Comparison of ENCODE assay signal across 10 mouse cellular contexts in the genomic region with DNA sequence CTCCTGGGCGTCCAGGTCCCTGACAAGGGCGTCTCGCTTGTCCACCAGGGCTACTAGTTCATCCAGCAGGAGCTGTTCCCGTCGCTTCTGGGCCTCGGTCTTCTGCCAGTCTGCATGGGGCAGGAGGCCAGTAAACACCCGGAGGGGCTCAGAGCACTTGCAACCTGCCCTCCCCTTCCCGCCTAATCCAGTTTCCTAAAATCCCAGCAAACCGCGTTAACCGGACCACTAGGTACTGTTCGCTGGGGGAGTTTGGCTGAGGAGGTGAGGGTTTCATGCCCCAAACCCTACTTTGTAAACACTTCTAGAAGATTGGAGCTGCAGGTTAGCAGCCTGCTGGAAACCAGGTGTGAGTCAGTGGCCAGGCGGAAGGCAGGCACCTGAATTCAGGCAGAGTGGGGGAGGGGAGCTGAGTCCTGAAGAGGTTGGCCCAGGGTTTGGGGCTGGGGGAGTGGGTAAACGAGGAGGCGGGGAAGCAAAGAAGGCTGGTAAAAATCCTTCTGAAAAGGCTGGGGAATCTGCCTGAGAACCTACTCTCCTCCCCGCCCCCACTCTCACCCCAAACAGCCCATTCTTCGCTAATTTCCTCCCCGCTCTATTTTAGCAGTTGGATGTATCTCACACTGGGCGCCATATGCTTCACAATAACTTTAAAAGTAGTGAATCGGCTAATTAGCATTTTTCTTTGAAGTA. TPM values are rescaled to one million over a fixed set of nuclear protein-coding genes. Genes with fewer than 3 reads are reported as not detected.
DNase-seq lines count a peak whose midpoint lies in the region; ATAC-seq and TF ChIP-seq lines count a peak whose summit lies in the region.
"Had no signal": no experiment of that assay in that cellular context is flagged by ENCODE, and none has a peak within 500 bp of the region (broad histone marks: within the 10 kb centered on the region; RNA-seq: fewer than 3 reads in every experiment).

No protein-coding gene starts in this region.

- no peak overlapping the region for H3K9ac ChIP-seq in heart, embryonic 13.5 days
- peak overlapping the region; percentile 39 for H3K9ac ChIP-seq in CH12.LX (ENCODE audit: insufficient read depth, low read depth)
- H3K9ac ChIP-seq in hindbrain, embryonic 16.5 days (ENCODE audit: low read depth, low read length) = no peak overlapping the region

- H3K79me2 ChIP-seq in CH12.LX (replicated peaks; ENCODE audit: control insufficient read depth, extremely low read depth, insufficient read depth, poor library complexity, severe bottlenecking) = no peaks in the 10 kb centered on the region

- H3K4me3 ChIP-seq in heart, embryonic 13.5 days = peak overlapping the region; percentile 35; the same call in 1 of the 2 replicates
- peak overlapping the region; percentile 35 to 44 (median 40) for H3K4me3 ChIP-seq in CH12.LX (replicated peaks in 1 of 3; ENCODE audit: low read depth in 2 of 3, low read length in 2 of 3, poor library complexity in 1 of 3)
- 0 out of 2 replicates have a peak overlapping the region, but pooled peaks have one; percentile 7 for H3K4me3 ChIP-seq in hindbrain, embryonic 16.5 days (ENCODE audit: low read length)

- H3K27ac ChIP-seq in heart, embryonic 13.5 days (replicated peaks) = no peak overlapping the region
- no peak overlapping the region for H3K27ac ChIP-seq in CH12.LX (ENCODE audit: insufficient read depth, low read depth)
- H3K27ac ChIP-seq in hindbrain, embryonic 16.5 days (ENCODE audit: low read depth, low read length) = no peak overlapping the region

- no peak for ATAC-seq in heart, embryonic 13.5 days (ENCODE audit: extremely low read depth, insufficient number of reproducible peaks, low FRiP score, low TSS enrichment)
- ATAC-seq in hindbrain, embryonic 16.5 days = peak; percentile 22; the same call in 1 of the 2 replicates
- no peak for ATAC-seq in erythroblast, adult 5-6 weeks (replicated peaks; ENCODE audit: low FRiP score, poor library complexity, severe bottlenecking)

- H3K4me1 ChIP-seq in heart, embryonic 13.5 days = peaks cover 42% of the 10 kb centered on the region
- peaks cover 0 to 23% of the 10 kb centered on the region in 2 experiments; a peak in 2 of 4 replicates for H3K4me1 ChIP-seq in CH12.LX (ENCODE audit: control insufficient read depth in 1 of 2, insufficient read depth in 2 of 2)
- no peaks in the 10 kb centered on the region; the same call in 1 of the 2 replicates for H3K4me1 ChIP-seq in hindbrain, embryonic 16.5 days (ENCODE audit: control insufficient read depth, insufficient read depth, low read depth, low read length)

- dilution Hi-C loops in CH12.LX (cut with MboI; ENCODE audit: extremely low pct_ligation_motif_present, extremely low pct_unique_long_range_greater_than_20kb, low sequenced_read_pairs) = no loop called here

- TF ChIP-seq CTCF in CH12.LX (conservative IDR thresholded peaks at IDR 0.05 in 1 of 2, IDR thresholded peaks at IDR 0.05 in 1 of 2; ENCODE audit: low read depth in 2 of 2, low read length in 2 of 2) = no peak

- intact Hi-C loops in heart, postnatal 25 days (cut with DNase I) = no loop called here

- H3K27me3 ChIP-seq in heart, embryonic 13.5 days (replicated peaks) = peaks cover 75% of the 10 kb centered on the region
- no peaks in the 10 kb centered on the region for H3K27me3 ChIP-seq in CH12.LX (replicated peaks)
- peaks cover 70% of the 10 kb centered on the region for H3K27me3 ChIP-seq in hindbrain, embryonic 16.5 days (replicated peaks; ENCODE audit: control insufficient read depth, insufficient read depth, low read length)

- TF ChIP-seq EP300 in CH12.LX (IDR thresholded peaks at IDR 0.05; ENCODE audit: low read length) = 0 out of 2 replicates have a peak, but pooled peaks have one; percentile 4

- DNase-seq in heart, postnatal 25 days (ENCODE audit: low spot score) = no peak
- peak; percentile 12 for DNase-seq in CH12.LX (ENCODE audit: extremely low read depth)
- peak; percentile 70 for DNase-seq in embryo, embryonic 11 days
- DNase-seq in MN1 (ENCODE audit: low spot score) = no peak
- no peak for DNase-seq in thymus, postnatal 14 days

- no peaks in the 10 kb centered on the region for H3K9me3 ChIP-seq in heart, embryonic 13.5 days
- H3K9me3 ChIP-seq in CH12.LX (replicated peaks; ENCODE audit: low read length) = peaks cover 5% of the 10 kb centered on the region
- no peaks in the 10 kb centered on the region for H3K9me3 ChIP-seq in hindbrain, embryonic 16.5 days (ENCODE audit: control insufficient read depth, low read length)

- in situ Hi-C loops in CH12.LX (cut with MboI; ENCODE audit: low pct_ligation_motif_present, low pct_unique_long_range_greater_than_20kb, low sequenced_read_pairs) = no loop called here

- 28% methylated on average over 20 of the region's 20 CpGs for WGBS in heart, embryonic 13.5 days
- 19% methylated on average over 20 of the region's 20 CpGs for WGBS in hindbrain, embryonic 16.5 days

- TF ChIP-seq POLR2A in CH12.LX (IDR thresholded peaks at IDR 0.05; ENCODE audit: low read depth, low read length) = no peak

- TF ChIP-seq RAD21 in CH12.LX (IDR thresholded peaks at IDR 0.05; ENCODE audit: low read depth, low read length) = no peak

- no peaks in the 10 kb centered on the region; the same call in 1 of the 2 replicates for H3K36me3 ChIP-seq in heart, embryonic 13.5 days
- no peaks in the 10 kb centered on the region for H3K36me3 ChIP-seq in CH12.LX (replicated peaks in 1 of 2; ENCODE audit: control insufficient read depth in 1 of 2, insufficient read depth in 1 of 2, low read length in 1 of 2)
- H3K36me3 ChIP-seq in hindbrain, embryonic 16.5 days (ENCODE audit: control insufficient read depth, insufficient read depth, low read length) = no peaks in the 10 kb centered on the region

- peak overlapping the region; percentile 61 for H3K4me2 ChIP-seq in heart, embryonic 13.5 days
- H3K4me2 ChIP-seq in CH12.LX (ENCODE audit: insufficient read depth, low read depth, poor library complexity, severe bottlenecking) = peak overlapping the region; percentile 89
- H3K4me2 ChIP-seq in hindbrain, embryonic 16.5 days (ENCODE audit: low read length) = peak overlapping the region; percentile 10

TF ChIP-seq in CH12.LX, 34 proteins besides CTCF, POLR2A, EP300 and RAD21:
- TF ChIP-seq CHD2 (IDR thresholded peaks at IDR 0.05; ENCODE audit: low read length) (peak; percentile 79), UBTF (IDR thresholded peaks at IDR 0.05; ENCODE audit: low read depth, low read length) (no peak), USF1 (IDR thresholded peaks at IDR 0.05; ENCODE audit: low read depth, low read length) (no peak)

RNA-seq across cellular contexts. Expression of a gene that starts 4.5 kb away (rescaled TPM):
- 0.07 and 0.17 TPM in 2 replicates for polyA plus RNA-seq in heart, embryonic 13.5 days (2015; fragmentation: Nextera tagmentation; extraction: Ambion mirVana)
- not detected for total RNA-seq in heart, postnatal 25 days (2021)
- total RNA-seq in CH12.LX (2012; rRNA removed) (not detected in 2 replicates), CH12.LX (2014; rRNA removed) (not detected in 2 replicates)
- not detected in 2 replicates for polyA plus RNA-seq in CH12.LX (2012; ENCODE audit: insufficient read length, low read depth)
- 0.51 and 0.92 TPM in 2 replicates for polyA plus RNA-seq in hindbrain, embryonic 16.5 days (2015; fragmentation: Nextera tagmentation; extraction: Ambion mirVana)
- total RNA-seq in erythroblast, adult 5-6 weeks (2015; ENCODE audit: low replicate concordance) = not detected in 2 replicates
- not detected in 2 replicates for total RNA-seq in erythroblast, adult 5-6 weeks (2017; ENCODE audit: low replicate concordance)
- total RNA-seq: MEL had no signal
- polyA plus RNA-seq: large intestine, adult 2 months had no signal

Comparison
In these comparisons a context has a peak if more than half of its experiments do, and no peak if none do; other contexts are left out.
1. H3K4me2 ChIP-seq: peak in every context shown above with its lines; median percentile 89 in CH12.LX; 61 in heart, embryonic 13.5 days; 10 in hindbrain, embryonic 16.5 days.
2. DNase-seq: peak in CH12.LX (single experiment) and embryo, embryonic 11 days (single experiment); none in heart, postnatal 25 days (single experiment), MN1 (single experiment) and thymus, postnatal 14 days (single experiment).
3. Peak in every context shown above with its lines, with median percentiles within 50 percentile points of each other: H3K4me3 ChIP-seq.